Mouse (Mus musculus) leukemia stem cell, adult 10-12 weeks (primary cell): Measurements from ENCODE around the gene Sycp1. TPM values are rescaled to one million over a fixed set of nuclear protein-coding genes. Genes with fewer than 3 reads are reported as not detected.

ENCODE experiments used
- polyA plus RNA-seq: library from polyadenylated mRNA; stranded (reverse); fragments of >175 nt; gene quantifications from 2 replicates; pipeline ENCODE4 v1.2.3, GENCODE M21; 2012; ENCODE audit warnings: low replicate concordance

The Sycp1 gene
- not detected in 2 replicates for polyA plus RNA-seq

DNA sequence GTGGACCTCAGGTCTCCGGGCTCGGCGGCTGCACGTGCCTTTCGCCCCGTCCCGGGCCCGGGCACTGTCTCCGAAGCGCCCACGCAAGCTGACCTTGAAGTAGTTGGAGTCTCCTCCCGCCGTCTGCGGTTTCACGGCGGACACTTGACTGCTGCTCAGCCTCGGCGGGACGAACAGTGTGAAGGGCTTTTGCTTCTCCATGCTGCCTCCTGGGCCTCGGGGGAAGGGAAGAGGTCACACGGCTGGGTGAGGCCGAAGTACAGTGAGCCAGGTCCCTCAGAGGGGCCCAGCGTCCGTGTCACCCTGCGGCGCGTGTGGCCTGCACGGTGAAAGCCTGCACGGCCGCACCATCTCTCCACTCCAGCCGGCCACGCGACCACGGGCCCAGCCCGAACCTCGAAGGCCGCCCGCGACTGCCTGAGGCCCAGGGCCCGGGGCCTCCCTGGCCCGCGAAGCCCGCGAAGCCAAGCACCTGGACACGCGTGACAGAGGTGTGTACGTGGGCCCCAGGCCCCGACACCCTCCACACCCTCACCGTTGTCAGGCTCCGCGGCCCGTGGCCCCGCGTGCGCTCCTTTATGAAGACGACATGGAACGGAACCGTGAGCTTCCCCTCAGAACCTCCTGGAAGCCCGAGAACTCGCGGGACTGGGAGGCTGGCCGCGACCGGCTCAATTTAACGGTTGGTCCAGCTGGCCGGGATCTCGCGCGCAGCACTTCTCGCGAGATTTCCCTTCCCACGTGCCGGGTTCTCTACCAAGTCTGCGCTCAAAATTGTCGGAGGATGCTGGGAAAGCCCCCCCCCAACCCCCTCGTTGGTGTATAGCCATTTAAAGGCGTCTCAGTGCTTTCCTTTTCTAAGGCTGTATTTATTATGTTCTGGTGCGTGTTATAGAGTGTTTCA, at the start of gene Sycp1:
TSS of gene Sycp1 (minus strand) at position 650 of the 904 bp plus-strand sequence.

DNA sequence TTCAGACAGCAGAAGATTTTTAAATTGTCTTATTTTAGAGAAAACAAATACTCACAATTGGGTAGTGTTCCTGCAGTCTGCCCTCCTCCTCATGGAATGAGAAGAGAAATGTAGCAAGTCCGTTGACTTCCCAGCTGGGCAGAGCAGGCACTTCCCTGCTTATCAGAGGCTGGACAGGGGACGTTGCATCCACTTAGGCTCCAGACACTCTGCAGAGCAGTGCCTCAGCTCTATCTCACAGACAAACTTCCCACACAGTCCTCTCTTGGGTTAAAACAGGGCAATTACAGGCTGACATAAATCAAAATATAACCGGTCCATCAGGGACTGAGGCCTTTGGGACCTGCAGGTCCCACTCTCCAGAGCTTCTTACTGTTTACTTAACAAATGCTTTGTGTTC, 28.1 kb upstream of the Sycp1 start, which contains the start of gene Nr1h5:
TSS of gene Nr1h5 (minus strand) at position 101 of the 400 bp plus-strand sequence.

GRCm38 (mm10) chr3:102782618-102783017, 153.3 kb downstream of the Sycp1 start, which contains the start of gene Tshb:
Gene Tshb (minus strand): TSS chr3:102782718.

Other genes starting within 250 kb of the Sycp1 start
- gene Tspan2, start 201.6 kb downstream of the Sycp1 start, polyA plus RNA-seq: 0.05 and 0.95 TPM in 2 replicates
- gene Tshb, start 153.4 kb downstream of the Sycp1 start, polyA plus RNA-seq: not detected in 2 replicates
- gene Nr1h5, start 28.0 kb upstream of the Sycp1 start, polyA plus RNA-seq: not detected in 2 replicates
- 5.1 and 6.1 TPM in 2 replicates for gene Sike1, start 59.6 kb upstream of the Sycp1 start, polyA plus RNA-seq
- gene Csde1, start 84.3 kb upstream of the Sycp1 start, polyA plus RNA-seq: 4.7 and 9.9 TPM in 2 replicates
- 3.2 and 5.9 TPM in 2 replicates for gene Nras, start 122.2 kb upstream of the Sycp1 start, polyA plus RNA-seq
- not detected in 2 replicates for gene Ampd1, start 137.9 kb upstream of the Sycp1 start, polyA plus RNA-seq
- 0.48 and 1.7 TPM in 2 replicates for gene Dennd2c, start 166.5 kb upstream of the Sycp1 start, polyA plus RNA-seq
- 61.0 and 119 TPM in 2 replicates for gene Bcas2, start 235.6 kb upstream of the Sycp1 start, polyA plus RNA-seq